ENCODE assay signal across 14 mouse cellular contexts in genomic region chr9:107262375-107262774, GRCm38 (mm10). TPM values are rescaled to one million over a fixed set of nuclear protein-coding genes. Genes with fewer than 3 reads are reported as not detected.
"Had no signal": no experiment of that assay in that cellular context is flagged by ENCODE, and none has a peak within 500 bp of the region (broad histone marks: within the 10 kb centered on the region; RNA-seq: fewer than 3 reads in every experiment).

No protein-coding gene starts in this region.

- DNase-seq: kidney, adult 2 months; layer of hippocampus, adult 9-11 months; liver, embryonic 13.5 days; lung, adult 2 months; lung, postnatal 14 days; lung, postnatal 4 days; thymus, adult 18-20 months; thymus, postnatal 36 days had no signal

- H3K9ac ChIP-seq: liver, embryonic 13.5 days; midbrain, embryonic 13.5 days; neural tube, embryonic 13.5 days had no signal

- H3K4me2 ChIP-seq: liver, embryonic 13.5 days; midbrain, embryonic 13.5 days; neural tube, embryonic 13.5 days had no signal

- H3K9me3 ChIP-seq: liver, embryonic 13.5 days; midbrain, embryonic 13.5 days; neural tube, embryonic 13.5 days had no signal

- H3K4me3 ChIP-seq: layer of hippocampus, adult 2 months; liver, embryonic 13.5 days; midbrain, embryonic 13.5 days; neural tube, embryonic 13.5 days had no signal

- H3K4me1 ChIP-seq: liver, embryonic 13.5 days; midbrain, embryonic 13.5 days; neural tube, embryonic 13.5 days had no signal

- H3K27ac ChIP-seq: kidney, postnatal 0 days; layer of hippocampus, adult 2 months; liver, embryonic 13.5 days; midbrain, embryonic 13.5 days; neural tube, embryonic 13.5 days had no signal

- H3K27me3 ChIP-seq: liver, embryonic 13.5 days; midbrain, embryonic 13.5 days; neural tube, embryonic 13.5 days had no signal

- ATAC-seq: midbrain, embryonic 13.5 days had no signal

- H3K36me3 ChIP-seq: liver, embryonic 13.5 days; midbrain, embryonic 13.5 days; neural tube, embryonic 13.5 days had no signal

RNA-seq across cellular contexts. Expression of gene Dock3, which starts 30.7 kb away (rescaled TPM):
- total RNA-seq: liver, adult 2 months; neutrophil, adult 5-6 weeks had no signal
- polyA plus RNA-seq: liver, adult 2 months had no signal
